12 mouse cellular contexts compared by ENCODE assay signal in the genomic region with DNA sequence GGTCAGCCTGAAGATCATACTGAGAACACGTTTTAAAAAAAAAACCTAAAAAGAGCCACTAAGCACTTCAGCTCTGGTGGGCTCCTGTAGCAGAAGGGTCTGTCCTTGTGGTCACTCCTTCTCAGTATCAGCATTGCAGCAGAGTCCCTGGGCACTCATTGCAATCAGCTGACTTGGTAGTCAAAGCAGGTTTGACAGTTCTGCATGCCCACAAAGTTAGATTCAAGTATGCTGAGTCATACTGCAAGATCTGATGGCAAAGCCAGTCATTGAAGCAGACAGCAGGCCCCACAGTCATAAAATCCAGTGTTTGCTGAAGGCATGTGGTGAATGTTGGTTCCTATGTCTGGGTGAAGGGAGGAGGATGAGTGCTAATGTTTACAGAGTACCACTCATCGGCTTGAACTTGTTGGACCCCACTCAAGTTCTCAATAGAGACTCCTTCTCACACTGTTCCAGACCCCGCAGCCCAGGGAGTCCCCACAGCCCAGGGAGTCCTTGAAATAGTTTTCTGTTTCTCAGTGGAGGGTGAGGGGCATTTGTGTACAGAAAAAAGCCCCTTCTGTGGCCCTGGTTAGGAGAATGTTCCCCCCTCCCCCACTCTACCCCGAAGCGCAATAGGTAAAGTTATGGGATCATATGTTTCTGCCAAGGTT. TPM values are rescaled to one million over a fixed set of nuclear protein-coding genes. Genes with fewer than 3 reads are reported as not detected.
DNase-seq lines count a peak whose midpoint lies in the region; ATAC-seq and TF ChIP-seq lines count a peak whose summit lies in the region.
"Had no signal": no experiment of that assay in that cellular context is flagged by ENCODE, and none has a peak within 500 bp of the region (broad histone marks: within the 10 kb centered on the region; RNA-seq: fewer than 3 reads in every experiment).

No protein-coding gene starts in this region.

- no peak for TF ChIP-seq POLR2A in myocyte (IDR thresholded peaks at IDR 0.05; ENCODE audit: insufficient read length, low read depth)

- no peaks in the 10 kb centered on the region for H3K79me2 ChIP-seq in myocyte (ENCODE audit: control insufficient read depth, insufficient read depth)

- ATAC-seq in heart, postnatal 0 days (ENCODE audit: insufficient read depth, low read depth), result peak; percentile 49
- no peak for ATAC-seq in hindbrain, embryonic 16.5 days

- H3K4me3 ChIP-seq in heart, embryonic 10.5 days, result no peak overlapping the region
- H3K4me3 ChIP-seq in heart, postnatal 0 days (ENCODE audit: low read depth, low read length), result no peak overlapping the region
- no peak overlapping the region for H3K4me3 ChIP-seq in myocyte
- H3K4me3 ChIP-seq in hindbrain, embryonic 16.5 days (ENCODE audit: low read length), result no peak overlapping the region
- H3K4me3 ChIP-seq: embryonic facial prominence, embryonic 13.5 days; kidney, embryonic 15.5 days; neural tube, embryonic 13.5 days had no signal

- H3K9me3 ChIP-seq in heart, embryonic 10.5 days, result no peaks in the 10 kb centered on the region
- H3K9me3 ChIP-seq in heart, postnatal 0 days (replicated peaks; ENCODE audit: control insufficient read depth, low read length), result no peaks in the 10 kb centered on the region
- H3K9me3 ChIP-seq in hindbrain, embryonic 16.5 days (ENCODE audit: control insufficient read depth, low read length), result no peaks in the 10 kb centered on the region
- H3K9me3 ChIP-seq: embryonic facial prominence, embryonic 13.5 days; kidney, embryonic 15.5 days; neural tube, embryonic 13.5 days had no signal

- no peaks in the 10 kb centered on the region for H3K27me3 ChIP-seq in heart, embryonic 10.5 days (ENCODE audit: insufficient read depth, poor library complexity, severe bottlenecking)
- no peaks in the 10 kb centered on the region for H3K27me3 ChIP-seq in heart, postnatal 0 days (ENCODE audit: control insufficient read depth, insufficient read depth, low read length)
- no peaks in the 10 kb centered on the region for H3K27me3 ChIP-seq in myocyte (ENCODE audit: control insufficient read depth, insufficient read depth, insufficient read length)
- H3K27me3 ChIP-seq in hindbrain, embryonic 16.5 days (replicated peaks; ENCODE audit: control insufficient read depth, insufficient read depth, low read length), result no peaks in the 10 kb centered on the region
- H3K27me3 ChIP-seq: embryonic facial prominence, embryonic 13.5 days; kidney, embryonic 15.5 days; neural tube, embryonic 13.5 days had no signal

- WGBS in heart, embryonic 10.5 days, result 75% methylated on average over 5 of the region's 5 CpGs
- 62% methylated on average over 5 of the region's 5 CpGs for WGBS in heart, postnatal 0 days
- WGBS in hindbrain, embryonic 16.5 days, result 79% methylated on average over 5 of the region's 5 CpGs

- no peak for TF ChIP-seq CTCF in heart, postnatal 0 days (IDR thresholded peaks at IDR 0.05; ENCODE audit: low read depth)

- no peak overlapping the region for H3K27ac ChIP-seq in heart, embryonic 10.5 days
- H3K27ac ChIP-seq in heart, postnatal 0 days (ENCODE audit: low read depth), result peak overlapping the region; percentile 36; the same call in 1 of the 2 replicates
- H3K27ac ChIP-seq in hindbrain, embryonic 16.5 days (ENCODE audit: low read depth, low read length), result no peak overlapping the region
- H3K27ac ChIP-seq: embryonic facial prominence, embryonic 13.5 days; kidney, embryonic 15.5 days; neural tube, embryonic 13.5 days had no signal

- H3K36me3 ChIP-seq in heart, embryonic 10.5 days, result no peaks in the 10 kb centered on the region
- H3K36me3 ChIP-seq in heart, postnatal 0 days (replicated peaks; ENCODE audit: control insufficient read depth, insufficient read depth, low read length), result no peaks in the 10 kb centered on the region
- H3K36me3 ChIP-seq in myocyte (ENCODE audit: control insufficient read depth, insufficient read depth), result no peaks in the 10 kb centered on the region
- no peaks in the 10 kb centered on the region for H3K36me3 ChIP-seq in hindbrain, embryonic 16.5 days (ENCODE audit: control insufficient read depth, insufficient read depth, low read length)
- H3K36me3 ChIP-seq: embryonic facial prominence, embryonic 13.5 days; kidney, embryonic 15.5 days; neural tube, embryonic 13.5 days had no signal

- no peak for TF ChIP-seq EP300 in heart, postnatal 0 days (IDR thresholded peaks at IDR 0.05; ENCODE audit: low read depth)

- DNase-seq in heart, adult 8-10 months (ENCODE audit: low spot score), result peak; percentile 35
- DNase-seq in heart, embryonic 10.5 days (ENCODE audit: low spot score), result no peak
- DNase-seq in adipocyte (ENCODE audit: low spot score), result peak; percentile 25
- peak; percentile 45 for DNase-seq in heart, postnatal 0 days (ENCODE audit: low spot score)
- no peak for DNase-seq in ovary, postnatal 36 days (ENCODE audit: low spot score)
- DNase-seq in cerebellum, postnatal 14 days, result no peak
- DNase-seq: gastrocnemius, postnatal 10 days had no signal

- H3K4me2 ChIP-seq in heart, postnatal 0 days (ENCODE audit: low read depth, low read length), result no peak overlapping the region
- H3K4me2 ChIP-seq in myocyte (ENCODE audit: low read depth), result peak overlapping the region; percentile 38
- no peak overlapping the region for H3K4me2 ChIP-seq in hindbrain, embryonic 16.5 days (ENCODE audit: low read length)
- H3K4me2 ChIP-seq: embryonic facial prominence, embryonic 13.5 days; kidney, embryonic 15.5 days; neural tube, embryonic 13.5 days had no signal

- no peak overlapping the region for H3K9ac ChIP-seq in heart, postnatal 0 days (replicated peaks; ENCODE audit: low read depth, low read length)
- no peak overlapping the region for H3K9ac ChIP-seq in hindbrain, embryonic 16.5 days (ENCODE audit: low read depth, low read length)
- H3K9ac ChIP-seq: embryonic facial prominence, embryonic 13.5 days; kidney, embryonic 15.5 days; neural tube, embryonic 13.5 days had no signal

- peaks cover 8% of the 10 kb centered on the region; the same call in 1 of the 2 replicates for H3K4me1 ChIP-seq in heart, embryonic 10.5 days
- H3K4me1 ChIP-seq in heart, postnatal 0 days (ENCODE audit: control insufficient read depth, insufficient read depth), result peaks cover 22% of the 10 kb centered on the region
- no peaks in the 10 kb centered on the region for H3K4me1 ChIP-seq in hindbrain, embryonic 16.5 days (ENCODE audit: control insufficient read depth, insufficient read depth, low read depth, low read length)
- H3K4me1 ChIP-seq: embryonic facial prominence, embryonic 13.5 days; kidney, embryonic 15.5 days; neural tube, embryonic 13.5 days had no signal

- no peak overlapping the region for H3ac ChIP-seq in myocyte (ENCODE audit: control insufficient read depth, insufficient read length)

TF ChIP-seq in myocyte, 11 proteins besides CTCF, POLR2A, EP300 and RAD21:
- TF ChIP-seq TCF12 (IDR thresholded peaks at IDR 0.05; ENCODE audit: insufficient read depth, poor library complexity, severe bottlenecking) (no peak), MAX (IDR thresholded peaks at IDR 0.05; ENCODE audit: low read depth) (peak; percentile 38), USF1 (IDR thresholded peaks at IDR 0.05; ENCODE audit: low read depth) (peak; percentile 64), MYOD1 (IDR thresholded peaks at IDR 0.05; ENCODE audit: control insufficient read depth in 1 of 3, insufficient read length in 2 of 3, low read depth in 2 of 3) (peak in 1 of 3 experiments; percentile 42)

RNA-seq across cellular contexts. Expression of gene Rtn4, which starts 47.2 kb away (rescaled TPM):
- 10 to 100 TPM; 74.8 to 89.2 (median 82.4) TPM for total RNA-seq in heart, adult 8-10 months (2022)
- polyA plus RNA-seq in heart, embryonic 10.5 days (2016; fragmentation: Nextera tagmentation; extraction: Ambion mirVana), result 52.6 and 76.8 TPM in 2 replicates
- 149 and 154 TPM in 2 replicates for total RNA-seq in heart, postnatal 0 days (2014; rRNA removed; ENCODE audit: low replicate concordance)
- 48.0 and 48.9 TPM in 2 replicates for polyA plus RNA-seq in heart, postnatal 0 days (2015; fragmentation: Nextera tagmentation; extraction: Ambion mirVana)
- 309 TPM for polyA plus RNA-seq in myocyte (2012; fragmentation: generic; extraction: Trizol)
- 130 and 139 TPM in 2 replicates for polyA plus RNA-seq in hindbrain, embryonic 16.5 days (2015; fragmentation: Nextera tagmentation; extraction: Ambion mirVana)

Comparison
In these comparisons a context has a peak if more than half of its experiments do, and no peak if none do; other contexts are left out.
1. DNase-seq: peak in heart, adult 8-10 months (single experiment), adipocyte (single experiment) and heart, postnatal 0 days (single experiment); none in heart, embryonic 10.5 days (single experiment), ovary, postnatal 36 days (single experiment) and cerebellum, postnatal 14 days (0 of 2).